Mouse (Mus musculus) midbrain, embryonic 15.5 days (tissue): ENCODE measurements around the gene Ptprj. TPM values are rescaled to one million over a fixed set of nuclear protein-coding genes. Genes with fewer than 3 reads are reported as not detected.

ENCODE experiments used
- ATAC-seq: fragments of 200-750 bp; cut with Nextera tagmentation; replicated peaks from 2 replicates; pipeline ENCODE4 v1.8.0; 2017; ENCODE audit warnings: moderate TSS enrichment
- H3K27ac ChIP-seq: fragments of 300-500 bp; sonication (generic); 2 replicates; pipeline ENCODE4 v1.5.1; 2015; ENCODE audit warnings: mild to moderate bottlenecking, inconsistent platforms
- H3K27me3 ChIP-seq: fragments of 300-500 bp; sonication (generic); replicated peaks from 2 replicates; pipeline ENCODE4 v1.6.1; 2015; ENCODE audit warnings: inconsistent platforms
- H3K36me3 ChIP-seq: fragments of 300-500 bp; sonication (generic); replicated peaks from 2 replicates; pipeline ENCODE4 v1.6.1; 2015; ENCODE audit warnings: inconsistent platforms
- H3K4me1 ChIP-seq: fragments of 300-500 bp; sonication (generic); 2 replicates; pipeline ENCODE4 v1.6.1; 2015; ENCODE audit warnings: inconsistent platforms
- H3K4me2 ChIP-seq: fragments of 300-500 bp; sonication (generic); 2 replicates; pipeline ENCODE4 v1.6.1; 2015; ENCODE audit warnings: inconsistent platforms, mild to moderate bottlenecking, moderate library complexity
- H3K4me3 ChIP-seq: fragments of 300-500 bp; sonication (generic); 2 replicates; pipeline ENCODE4 v1.5.1; 2015; ENCODE audit warnings: mild to moderate bottlenecking, inconsistent platforms
- H3K9ac ChIP-seq: fragments of 300-500 bp; sonication (generic); 2 replicates; pipeline ENCODE4 v1.6.1; 2015; ENCODE audit warnings: mild to moderate bottlenecking, inconsistent platforms
- H3K9me3 ChIP-seq: fragments of 300-500 bp; sonication (generic); 2 replicates; pipeline ENCODE4 v1.6.1; 2016; ENCODE audit warnings: inconsistent platforms
- WGBS: fragments of 180-500 bp; shearing (Covaris S2); methylation state at CpG from one replicate; pipeline ENCODE4 v1.1.7; 2015; ENCODE audit warnings: mixed read lengths; 5-methylcytosine and 5-hydroxymethylcytosine counted together
- polyA plus RNA-seq: library from polyadenylated mRNA; unstranded; fragments of >200 nt; fragmentation: Nextera tagmentation; extraction: Ambion mirVana; gene quantifications from 2 replicates; pipeline ENCODE4 v1.2.1, GENCODE M21; 2015

The Ptprj gene
- polyA plus RNA-seq, 1 experiment from 2014 or later, result 6.1 TPM

DNA sequence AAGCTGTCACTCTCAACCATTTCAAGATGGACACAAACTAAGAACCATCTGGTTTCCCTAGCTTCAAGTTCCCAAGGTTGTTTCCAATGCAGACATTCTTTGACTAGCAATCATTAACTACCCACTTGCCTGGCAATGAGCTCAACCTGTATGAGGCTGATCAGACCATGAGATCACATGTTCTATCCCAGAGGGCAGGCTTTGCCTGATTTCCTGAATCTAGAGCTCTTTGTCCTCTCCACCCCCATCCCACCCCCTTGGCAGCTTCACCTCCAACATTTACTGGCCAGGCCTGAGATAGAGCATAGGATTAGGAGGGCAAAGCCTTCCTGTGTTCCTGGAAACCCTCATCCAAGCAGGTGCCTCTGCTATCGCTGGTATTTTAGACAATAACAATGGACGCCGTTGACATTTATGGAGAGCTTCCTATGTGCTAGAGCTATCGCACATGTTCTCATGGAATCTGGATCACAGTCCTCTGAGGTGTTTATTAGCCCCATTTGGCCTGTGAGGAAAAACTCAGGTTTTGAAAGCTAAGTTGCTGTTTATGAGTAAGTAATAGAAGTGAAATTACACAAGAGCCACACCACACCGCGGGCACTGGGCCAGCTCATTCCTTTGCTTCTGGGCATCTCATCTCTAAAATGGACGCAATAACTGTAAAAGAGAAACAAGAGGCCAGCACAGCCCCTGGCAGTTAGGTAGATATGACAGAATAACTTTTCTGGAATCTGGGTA lies 15.1 kb downstream of the Ptprj start:
- Histone ChIP-seq H3K4me3 (no peak overlapping the region), H3K27me3 (no peaks in the 10 kb centered on the region), H3K9ac (no peak overlapping the region), H3K4me2 (no peak overlapping the region), H3K9me3 (no peaks in the 10 kb centered on the region), H3K4me1 (peaks cover 9% of the 10 kb centered on the region), H3K36me3 (no peaks in the 10 kb centered on the region), H3K27ac (no peak overlapping the region)
- WGBS, result 95% methylated on average over 7 of the region's 7 CpGs
- ATAC-seq, result no peak

DNA sequence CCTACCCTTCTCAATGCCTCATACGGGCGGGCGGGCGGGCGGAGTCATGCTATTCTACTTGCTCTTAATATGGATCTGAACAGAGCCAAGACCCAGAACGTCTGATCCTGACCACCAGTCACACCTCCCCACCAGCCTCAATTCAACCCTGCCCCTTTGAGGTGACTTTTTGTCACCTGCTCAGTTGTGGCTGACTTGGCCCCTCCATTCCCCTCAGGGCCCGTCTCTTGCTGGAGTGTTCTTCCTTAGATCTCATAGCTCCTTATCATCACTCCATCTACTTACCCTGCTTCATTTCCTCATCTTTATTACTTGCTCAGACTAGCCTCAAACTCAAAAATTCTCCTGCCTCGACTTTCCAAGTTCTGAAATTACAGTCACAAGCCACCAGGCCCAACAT lies 15.9 kb downstream of the Ptprj start:
- Histone ChIP-seq H3K4me2 (no peak overlapping the region), H3K9me3 (no peaks in the 10 kb centered on the region), H3K36me3 (no peaks in the 10 kb centered on the region), H3K9ac (no peak overlapping the region), H3K27ac (no peak overlapping the region), H3K4me3 (no peak overlapping the region), H3K27me3 (no peaks in the 10 kb centered on the region), H3K4me1 (peaks cover 12% of the 10 kb centered on the region)
- no peak for ATAC-seq
- 94% methylated on average over 8 of the region's 8 CpGs for WGBS

- Histone ChIP-seq H3K4me3 (no peak overlapping the region), H3K36me3 (no peaks in the 10 kb centered on the region), H3K9me3 (no peaks in the 10 kb centered on the region), H3K27ac (no peak overlapping the region), H3K27me3 (no peaks in the 10 kb centered on the region), H3K9ac (no peak overlapping the region), H3K4me2 (no peak overlapping the region), H3K4me1 (peaks cover 12% of the 10 kb centered on the region)
- no peak for ATAC-seq
- WGBS, result 82% methylated on average over 4 of the region's 4 CpGs
Observed at GRCm38 (mm10) chr2:90563171-90563570, 17.3 kb downstream of the Ptprj start.

DNA sequence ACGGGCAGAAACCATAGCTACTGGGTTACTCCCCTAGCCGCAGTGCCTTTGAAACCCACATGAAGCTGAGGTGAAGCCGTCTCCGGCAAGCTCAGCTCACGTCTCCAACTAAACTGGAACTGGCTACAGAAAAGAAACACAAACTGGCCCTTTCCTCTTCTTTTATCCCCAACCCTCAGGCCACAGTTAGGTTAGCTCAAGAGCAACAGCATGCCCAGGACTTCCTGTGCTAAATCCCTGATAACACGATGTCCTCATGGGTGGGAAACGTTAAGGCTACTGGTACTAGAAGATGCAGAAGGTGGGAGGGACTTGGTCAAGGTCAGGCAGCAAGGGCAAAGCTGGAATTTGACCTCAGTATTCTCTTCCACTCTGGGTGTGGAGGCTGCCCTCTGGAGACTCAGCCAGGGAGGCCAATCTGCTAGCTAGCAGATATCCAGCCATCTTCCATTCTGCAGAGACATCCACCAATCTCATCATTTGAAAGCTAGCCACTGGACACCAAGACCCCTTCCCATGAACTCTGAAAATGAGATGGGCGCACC lies 18.2 kb downstream of the Ptprj start:
- Histone ChIP-seq H3K4me2 (no peak overlapping the region), H3K4me3 (no peak overlapping the region), H3K9me3 (no peaks in the 10 kb centered on the region), H3K9ac (no peak overlapping the region), H3K27me3 (no peaks in the 10 kb centered on the region), H3K4me1 (peaks cover 12% of the 10 kb centered on the region), H3K36me3 (no peaks in the 10 kb centered on the region), H3K27ac (no peak overlapping the region)
- ATAC-seq, result no peak
- WGBS, result 81% methylated on average over 8 of the region's 8 CpGs

DNA sequence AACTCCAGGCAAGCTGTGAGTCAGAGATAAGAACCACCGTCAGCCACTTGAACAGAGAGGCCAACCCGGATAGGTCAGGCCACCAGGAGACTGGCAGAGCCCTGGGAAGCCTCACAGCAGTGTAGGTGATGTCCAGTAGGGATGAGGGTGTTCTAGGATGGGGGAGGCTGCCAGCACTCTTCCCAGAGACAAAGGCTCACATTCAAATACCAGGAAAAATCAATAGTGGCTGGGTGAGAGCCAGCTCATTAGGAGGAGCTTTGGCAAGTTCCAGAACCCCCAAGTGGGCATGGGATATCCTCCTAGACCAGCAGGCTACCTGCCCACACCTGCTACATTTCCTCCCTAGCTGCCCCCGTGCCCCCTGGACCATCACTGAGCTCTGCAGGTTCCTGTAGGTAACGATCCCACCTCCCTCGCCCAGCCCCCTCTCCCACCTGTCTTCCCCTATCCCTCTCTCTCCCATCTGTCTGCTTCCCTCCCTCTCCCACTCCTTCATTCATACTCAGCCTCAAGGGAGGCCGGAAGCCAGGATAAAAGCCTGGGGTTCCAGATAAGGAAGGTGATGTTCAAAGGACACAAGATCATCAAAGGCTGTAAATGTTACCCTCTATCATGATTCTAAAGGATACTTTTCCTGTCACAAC lies 20.1 kb downstream of the Ptprj start:
- Histone ChIP-seq H3K27ac (0 out of 2 replicates have a peak overlapping the region, but pooled peaks have one; percentile 15), H3K9ac (no peak overlapping the region), H3K4me3 (no peak overlapping the region), H3K4me1 (peaks cover 12% of the 10 kb centered on the region), H3K36me3 (no peaks in the 10 kb centered on the region), H3K9me3 (no peaks in the 10 kb centered on the region), H3K27me3 (no peaks in the 10 kb centered on the region), H3K4me2 (no peak overlapping the region)
- ATAC-seq, result peak; percentile 65
- WGBS, result 46% methylated on average over 6 of the region's 6 CpGs

DNA sequence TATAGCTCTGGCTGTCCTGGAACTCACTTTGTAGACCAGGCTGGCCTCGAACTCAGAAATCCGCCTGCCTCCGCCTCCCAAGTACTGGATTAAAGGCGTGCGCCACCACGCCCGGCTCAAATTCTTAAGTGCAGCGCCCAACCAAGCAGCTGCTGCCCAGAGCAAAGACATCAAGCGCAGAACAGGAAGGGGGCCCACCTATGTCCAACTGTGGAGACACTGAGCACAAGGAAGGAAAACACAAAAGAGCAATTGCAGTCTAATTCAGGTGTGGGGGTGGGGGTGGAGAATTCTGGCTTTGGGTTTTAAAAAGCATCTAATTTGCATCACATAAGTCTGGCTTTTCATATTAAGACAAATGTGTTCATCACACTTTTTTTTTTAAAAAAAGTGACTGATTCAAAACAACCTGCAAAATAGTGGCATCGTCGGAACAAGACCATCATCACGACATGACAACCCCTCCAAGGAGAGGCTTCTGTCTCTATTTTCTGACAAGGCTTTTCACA lies 20.7 kb downstream of the Ptprj start:
- no peaks in the 10 kb centered on the region for H3K27me3 ChIP-seq
- no peak overlapping the region for H3K4me3 ChIP-seq
- peaks cover 12% of the 10 kb centered on the region for H3K4me1 ChIP-seq
- 80% methylated on average over 12 of the region's 12 CpGs for WGBS
- H3K9me3 ChIP-seq, result no peaks in the 10 kb centered on the region
- no peak for ATAC-seq
- no peak overlapping the region for H3K4me2 ChIP-seq
- H3K36me3 ChIP-seq, result no peaks in the 10 kb centered on the region
- no peak overlapping the region for H3K9ac ChIP-seq
- H3K27ac ChIP-seq, result 0 out of 2 replicates have a peak overlapping the region, but pooled peaks have one; percentile 15

- H3K27me3 ChIP-seq, result no peaks in the 10 kb centered on the region
- H3K9ac ChIP-seq, result no peak overlapping the region
Observed at GRCm38 (mm10) chr2:90559015-90559687, 21.3 kb downstream of the Ptprj start.

GRCm38 (mm10) chr2:90558361-90558760 lies 22.1 kb downstream of the Ptprj start:
- H3K4me3 ChIP-seq, result no peak overlapping the region
- H3K27ac ChIP-seq, result no peak overlapping the region
- no peak for ATAC-seq
- H3K4me2 ChIP-seq, result no peak overlapping the region
- H3K4me1 ChIP-seq, result peaks cover 12% of the 10 kb centered on the region
- no peaks in the 10 kb centered on the region for H3K36me3 ChIP-seq
- no peak overlapping the region for H3K9ac ChIP-seq
- H3K27me3 ChIP-seq, result no peaks in the 10 kb centered on the region
- H3K9me3 ChIP-seq, result no peaks in the 10 kb centered on the region
- WGBS, result 87% methylated on average over 11 of the region's 11 CpGs

More at GRCm38 (mm10) chr2:90559015-90559687, 21.3 kb downstream of the Ptprj start:
- 84% methylated on average over 2 of the region's 2 CpGs for WGBS
- Histone ChIP-seq H3K36me3 (no peaks in the 10 kb centered on the region), H3K4me3 (no peak overlapping the region), H3K9me3 (no peaks in the 10 kb centered on the region), H3K27ac (no peak overlapping the region), H3K4me1 (peaks cover 12% of the 10 kb centered on the region), H3K4me2 (no peak overlapping the region)
- ATAC-seq, result no peak

DNA sequence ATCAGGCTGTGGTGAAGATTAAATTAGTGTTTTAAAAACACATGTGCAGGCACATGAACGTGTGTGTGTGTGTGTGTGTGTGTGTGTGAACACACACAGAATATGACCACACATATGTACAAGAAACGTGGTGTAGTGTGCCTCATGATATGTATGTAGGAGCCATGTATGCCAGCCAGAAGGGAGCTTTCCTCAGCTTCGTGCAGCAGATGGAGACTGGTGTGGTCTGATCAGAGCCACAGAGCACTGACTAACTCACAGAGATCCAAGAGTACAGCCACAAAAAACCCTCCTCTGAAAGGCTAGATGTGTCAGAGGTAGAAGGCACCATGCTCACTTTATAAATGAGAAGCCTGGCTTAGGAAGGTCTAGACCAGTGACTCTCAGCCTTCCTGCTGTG lies 22.5 kb downstream of the Ptprj start:
- H3K9me3 ChIP-seq, result no peaks in the 10 kb centered on the region
- peaks cover 12% of the 10 kb centered on the region for H3K4me1 ChIP-seq
- no peak overlapping the region for H3K4me3 ChIP-seq
- no peak overlapping the region for H3K27ac ChIP-seq
- no peak overlapping the region for H3K9ac ChIP-seq
- no peak overlapping the region for H3K4me2 ChIP-seq
- H3K27me3 ChIP-seq, result no peaks in the 10 kb centered on the region
- no peak for ATAC-seq
- WGBS, result 87% methylated on average over 3 of the region's 3 CpGs
- H3K36me3 ChIP-seq, result no peaks in the 10 kb centered on the region

- no peaks in the 10 kb centered on the region for H3K36me3 ChIP-seq
- no peaks in the 10 kb centered on the region for H3K27me3 ChIP-seq
- H3K9me3 ChIP-seq, result no peaks in the 10 kb centered on the region
- no peak overlapping the region for H3K9ac ChIP-seq
- H3K27ac ChIP-seq, result no peak overlapping the region
- no peak for ATAC-seq
- no peak overlapping the region for H3K4me2 ChIP-seq
- H3K4me3 ChIP-seq, result no peak overlapping the region
- WGBS, result 87% methylated on average over 5 of the region's 5 CpGs
- H3K4me1 ChIP-seq, result peaks cover 8% of the 10 kb centered on the region
Observed at GRCm38 (mm10) chr2:90555744-90556143, 24.7 kb downstream of the Ptprj start.

GRCm38 (mm10) chr2:90554806-90555205 lies 25.6 kb downstream of the Ptprj start:
- Histone ChIP-seq H3K9ac (no peak overlapping the region), H3K36me3 (no peaks in the 10 kb centered on the region), H3K4me3 (no peak overlapping the region), H3K4me2 (no peak overlapping the region), H3K4me1 (peaks cover 6% of the 10 kb centered on the region; the same call in 1 of the 2 replicates), H3K27ac (no peak overlapping the region), H3K9me3 (no peaks in the 10 kb centered on the region), H3K27me3 (no peaks in the 10 kb centered on the region)
- 86% methylated on average over 4 of the region's 4 CpGs for WGBS
- ATAC-seq, result no peak

GRCm38 (mm10) chr2:90553861-90554260 lies 26.6 kb downstream of the Ptprj start:
- Histone ChIP-seq H3K4me1 (peaks cover 6% of the 10 kb centered on the region; the same call in 1 of the 2 replicates), H3K27ac (no peak overlapping the region), H3K4me2 (no peak overlapping the region), H3K9me3 (no peaks in the 10 kb centered on the region), H3K4me3 (no peak overlapping the region), H3K27me3 (no peaks in the 10 kb centered on the region), H3K36me3 (no peaks in the 10 kb centered on the region), H3K9ac (no peak overlapping the region)
- no peak for ATAC-seq
- 89% methylated on average over 4 of the region's 4 CpGs for WGBS
